Mouse (Mus musculus) testis, adult 2 months (tissue): ENCODE results near the gene Sacs. TPM values are rescaled to one million over a fixed set of nuclear protein-coding genes. Genes with fewer than 3 reads are reported as not detected.

Experiments
- H3K27ac ChIP-seq: fragments of 200-500 bp; 2 replicates; pipeline ENCODE4 v1.5.1; 2012; ENCODE audit warnings: low read depth, low read length; ENCODE audit not compliant: control insufficient read depth, insufficient read depth
- H3K27me3 ChIP-seq: fragments of 200-500 bp; 2 replicates; pipeline ENCODE4 v1.6.1; 2012; ENCODE audit warnings: mild to moderate bottlenecking, low read length, moderate library complexity; ENCODE audit not compliant: control insufficient read depth, insufficient read depth
- H3K36me3 ChIP-seq: fragments of 200-500 bp; 2 replicates; pipeline ENCODE4 v1.6.1; 2012; ENCODE audit warnings: mild to moderate bottlenecking, low read length; ENCODE audit not compliant: control insufficient read depth, insufficient read depth
- H3K4me1 ChIP-seq: fragments of 200-500 bp; 2 replicates; pipeline ENCODE4 v1.6.1; 2012; ENCODE audit warnings: low read length; ENCODE audit not compliant: control insufficient read depth, insufficient read depth
- H3K4me3 ChIP-seq: fragments of 200-500 bp; 2 replicates; pipeline ENCODE4 v1.5.1; 2012; ENCODE audit warnings: low read depth, mild to moderate bottlenecking, low read length, moderate library complexity, mixed read lengths; ENCODE audit not compliant: control insufficient read depth
- CTCF ChIP-seq: fragments of 200-500 bp; IDR thresholded peaks from 2 replicates; pipeline ENCODE4 v1.5.1; 2012; ENCODE audit warnings: low read depth, mild to moderate bottlenecking, inconsistent platforms, low read length, moderate library complexity; ENCODE audit not compliant: control insufficient read depth, insufficient read depth, insufficient replicate concordance
- POLR2A ChIP-seq: fragments of 200-500 bp; IDR thresholded peaks from 2 replicates; pipeline ENCODE4 v1.6.1; 2012; ENCODE audit warnings: low read depth, mild to moderate bottlenecking, inconsistent platforms, low read length, moderate library complexity; ENCODE audit not compliant: control insufficient read depth
- polyA plus RNA-seq: library from polyadenylated mRNA; depleted of rRNA; stranded (reverse); fragments of >200 nt; gene quantifications from 2 replicates; pipeline ENCODE4 v1.2.3, GENCODE M21; 2012

The Sacs gene
- polyA plus RNA-seq, 1 experiment, result 1.3 TPM

- no peaks in the 10 kb centered on the region for H3K4me1 ChIP-seq
- no peaks in the 10 kb centered on the region for H3K27me3 ChIP-seq
- TF ChIP-seq POLR2A (no peak), CTCF (no peak)
- no peak overlapping the region for H3K4me3 ChIP-seq
- no peak overlapping the region for H3K27ac ChIP-seq
- H3K36me3 ChIP-seq, result no peaks in the 10 kb centered on the region
These were observed 114.5 kb downstream of the Sacs start for GRCm38 (mm10) chr14:61252596-61253388.

- H3K27ac ChIP-seq, result no peak within 1 kb of the TSS
- no peak for TF ChIP-seq POLR2A
- no peak for TF ChIP-seq CTCF
- H3K27me3 ChIP-seq, result no peaks in the 10 kb centered on the region
- H3K4me3 ChIP-seq, result no peak within 1 kb of the TSS
- no peaks in the 10 kb centered on the region for H3K36me3 ChIP-seq
- H3K4me1 ChIP-seq, result no peaks in the 10 kb centered on the region
These were observed 120.1 kb downstream of the Sacs start, which contains the start of gene Sgcg for GRCm38 (mm10) chr14:61258352-61258751. TSS of gene Sgcg (minus strand) at chr14:61258490.

- no peak overlapping the region for H3K27ac ChIP-seq
- TF ChIP-seq CTCF (no peak), POLR2A (no peak)
- H3K36me3 ChIP-seq, result no peaks in the 10 kb centered on the region
- no peaks in the 10 kb centered on the region for H3K27me3 ChIP-seq
- no peak overlapping the region for H3K4me3 ChIP-seq
- H3K4me1 ChIP-seq, result no peaks in the 10 kb centered on the region
These were observed 120.8 kb downstream of the Sacs start for GRCm38 (mm10) chr14:61259084-61259483.

- no peaks in the 10 kb centered on the region for H3K4me1 ChIP-seq
- no peaks in the 10 kb centered on the region for H3K36me3 ChIP-seq
- H3K4me3 ChIP-seq, result no peak overlapping the region
- TF ChIP-seq CTCF (no peak), POLR2A (no peak)
- no peaks in the 10 kb centered on the region for H3K27me3 ChIP-seq
- H3K27ac ChIP-seq, result no peak overlapping the region
These were observed 129.7 kb downstream of the Sacs start for GRCm38 (mm10) chr14:61267908-61268475.

GRCm38 (mm10) chr14:61274414-61275198 is 136.3 kb downstream of the Sacs start:
- Histone ChIP-seq H3K4me1 (no peaks in the 10 kb centered on the region; the same call in 1 of the 2 replicates), H3K27me3 (no peaks in the 10 kb centered on the region; the same call in 1 of the 2 replicates), H3K27ac (no peak overlapping the region), H3K36me3 (no peaks in the 10 kb centered on the region), H3K4me3 (no peak overlapping the region)
- TF ChIP-seq POLR2A (no peak), CTCF (no peak)

- TF ChIP-seq CTCF, result peak; percentile 39; the same call in 1 of the 2 replicates
- TF ChIP-seq POLR2A, result no peak
- no peak overlapping the region for H3K27ac ChIP-seq
- no peaks in the 10 kb centered on the region; the same call in 1 of the 2 replicates for H3K27me3 ChIP-seq
- H3K36me3 ChIP-seq, result no peaks in the 10 kb centered on the region
- H3K4me3 ChIP-seq, result no peak overlapping the region
- no peaks in the 10 kb centered on the region; the same call in 1 of the 2 replicates for H3K4me1 ChIP-seq
These were observed 139.0 kb downstream of the Sacs start for GRCm38 (mm10) chr14:61277285-61277684.
